Mouse (Mus musculus) bone marrow, adult 2 months (tissue): ENCODE results near the gene Pard3. TPM values are rescaled to one million over a fixed set of nuclear protein-coding genes. Genes with fewer than 3 reads are reported as not detected.

Experiments
- H3K27ac ChIP-seq: fragments of 200-500 bp; 2 replicates; pipeline ENCODE4 v1.5.1; 2012; ENCODE audit warnings: low read depth, mild to moderate bottlenecking, control low read depth, inconsistent platforms, low read length; ENCODE audit not compliant: control insufficient read depth, poor library complexity, insufficient read depth
- H3K4me1 ChIP-seq: fragments of 200-500 bp; 2 replicates; pipeline ENCODE4 v1.6.1; 2011; ENCODE audit warnings: low read length; ENCODE audit not compliant: control insufficient read depth, insufficient read depth
- H3K4me3 ChIP-seq: fragments of 200-500 bp; replicated peaks from 2 replicates; pipeline ENCODE3; 2011; ENCODE audit warnings: mild to moderate bottlenecking, low read depth, low read length, control low read depth; ENCODE audit not compliant: control insufficient read depth
- CTCF ChIP-seq: fragments of 200-500 bp; IDR thresholded peaks from 2 replicates; pipeline ENCODE4 v1.5.1; 2011; ENCODE audit warnings: low read length, control low read depth; ENCODE audit not compliant: control insufficient read depth, insufficient read depth
- POLR2A ChIP-seq: fragments of 200-500 bp; IDR thresholded peaks from 2 replicates; pipeline ENCODE4 v1.6.1; 2011; ENCODE audit warnings: low read depth, mild to moderate bottlenecking, control low read depth, low read length, borderline replicate concordance; ENCODE audit not compliant: control insufficient read depth
- WGBS: fragments of 180-500 bp; shearing (Covaris S2); methylation state at CpG from one replicate; pipeline ENCODE4 v1.1.7; 2018; 5-methylcytosine and 5-hydroxymethylcytosine counted together
- polyA plus RNA-seq: library from polyadenylated mRNA; stranded (reverse); fragments of >200 nt; gene quantifications from 2 replicates; pipeline ENCODE4 v1.2.4, GENCODE M21; 2011; ENCODE audit warnings: low replicate concordance; ENCODE audit not compliant: missing spikeins, insufficient read depth, insufficient read length

Pard3 gene
- polyA plus RNA-seq, 1 experiment = 3.8 TPM

GRCm38 (mm10) chr8:127264691-127265470 lies 201.2 kb downstream of the Pard3 start:
- no peak for TF ChIP-seq POLR2A
- TF ChIP-seq CTCF = no peak
- WGBS = 79% methylated on average over 8 of the region's 8 CpGs
- Histone ChIP-seq H3K27ac (no peak overlapping the region), H3K4me3 (no peak overlapping the region), H3K4me1 (no peaks in the 10 kb centered on the region)

GRCm38 (mm10) chr8:127266777-127267176 lies 203.1 kb downstream of the Pard3 start:
- H3K27ac ChIP-seq = no peak overlapping the region
- no peak overlapping the region for H3K4me3 ChIP-seq
- TF ChIP-seq POLR2A (no peak), CTCF (no peak)
- 83% methylated on average over 5 of the region's 5 CpGs for WGBS
- no peaks in the 10 kb centered on the region for H3K4me1 ChIP-seq

GRCm38 (mm10) chr8:127268239-127269024 lies 204.7 kb downstream of the Pard3 start:
- no peak overlapping the region for H3K27ac ChIP-seq
- H3K4me1 ChIP-seq = no peaks in the 10 kb centered on the region
- 58% methylated on average over 12 of the region's 12 CpGs for WGBS
- TF ChIP-seq POLR2A (no peak), CTCF (no peak)
- H3K4me3 ChIP-seq = no peak overlapping the region

DNA sequence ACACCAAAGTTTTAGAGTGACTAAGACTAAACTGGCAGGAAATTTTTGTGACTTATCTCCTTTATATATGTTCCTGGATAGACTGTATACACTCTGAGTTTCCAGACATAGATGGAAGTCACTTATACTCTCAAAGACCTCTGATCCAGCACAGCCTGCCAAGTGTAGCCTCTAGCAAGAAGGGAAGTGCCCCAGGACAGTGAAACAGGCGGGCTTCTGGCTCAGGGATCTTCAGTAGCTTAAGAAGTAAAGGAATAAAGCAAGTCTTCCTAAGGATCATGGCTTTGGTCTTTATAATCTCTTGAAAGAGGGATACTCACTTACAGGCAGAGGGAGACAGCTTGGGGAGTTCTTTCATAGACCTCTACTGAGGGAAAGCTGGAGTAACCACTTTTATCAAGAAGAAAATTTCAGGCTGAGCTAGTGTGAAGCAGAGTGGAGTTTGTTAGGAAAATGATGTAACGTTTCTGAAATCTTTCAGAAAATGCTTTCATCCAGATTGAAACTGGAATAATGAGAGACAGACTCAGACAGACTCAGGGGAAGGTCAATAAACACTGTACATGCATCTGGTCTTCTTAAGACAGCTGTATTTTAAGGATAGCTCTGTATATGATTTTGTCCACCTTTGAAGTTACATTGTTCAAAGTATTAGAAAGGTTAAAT lies 205.5 kb downstream of the Pard3 start:
- no peak overlapping the region for H3K4me3 ChIP-seq
- 55% methylated on average over 2 of the region's 2 CpGs for WGBS

DNA sequence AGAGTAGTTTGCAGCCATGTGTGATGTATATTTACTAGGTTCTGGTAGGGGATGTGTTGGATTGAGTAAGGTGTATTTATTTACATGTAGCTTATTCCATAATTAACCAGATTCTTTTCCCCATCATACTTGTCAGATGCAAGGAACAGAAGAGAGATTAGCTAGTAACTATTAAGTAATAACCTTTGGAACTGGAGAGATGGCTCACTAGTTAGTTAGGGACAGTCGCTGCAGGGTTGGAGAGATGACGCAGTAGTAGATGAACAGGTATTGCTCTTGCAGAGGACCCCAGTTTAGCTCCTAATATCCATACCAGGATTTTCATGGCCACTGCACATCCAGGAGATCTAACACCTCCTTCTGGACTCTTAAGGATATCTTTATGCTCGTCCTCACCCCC lies 207.5 kb downstream of the Pard3 start:
- no peak overlapping the region for H3K27ac ChIP-seq
- H3K4me1 ChIP-seq = no peaks in the 10 kb centered on the region
- H3K4me3 ChIP-seq = no peak overlapping the region
- WGBS = 77% methylated on average over 3 of the region's 3 CpGs
- TF ChIP-seq POLR2A = no peak
- no peak for TF ChIP-seq CTCF

More for the DNA sequence above, 205.5 kb downstream of the Pard3 start:
- TF ChIP-seq POLR2A (no peak), CTCF (no peak)
- Histone ChIP-seq H3K4me1 (no peaks in the 10 kb centered on the region), H3K27ac (no peak overlapping the region)

DNA sequence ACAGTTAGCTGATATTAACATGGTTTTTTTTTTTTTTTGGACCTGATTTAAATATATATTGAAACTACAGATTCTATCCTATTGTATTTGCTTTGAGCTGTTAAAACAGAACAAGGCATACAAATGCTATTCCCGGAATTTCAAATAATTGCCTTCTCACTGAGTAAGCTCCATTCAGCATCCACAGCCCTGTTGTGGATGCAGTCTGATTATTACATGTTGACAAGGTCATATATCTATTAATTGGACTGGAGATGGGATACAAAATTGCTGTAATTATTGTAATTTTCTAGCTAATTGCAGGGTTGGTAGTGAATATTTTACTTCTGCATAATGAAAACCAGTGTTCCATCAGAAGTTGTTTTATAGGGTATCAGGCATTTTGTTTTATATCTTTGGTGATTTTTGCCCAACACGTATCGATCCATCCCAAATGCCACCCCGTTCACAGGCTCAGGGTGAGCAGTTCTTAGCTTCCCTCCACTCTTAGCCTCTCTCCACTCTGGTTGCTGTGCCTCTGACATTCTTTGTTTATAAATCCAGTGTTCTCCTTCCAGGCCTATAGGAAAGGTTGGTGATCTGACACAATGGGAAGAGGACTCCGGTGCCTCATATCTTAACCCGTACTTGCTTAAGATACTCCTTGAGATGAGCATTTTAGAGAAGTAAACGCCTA lies 216.7 kb downstream of the Pard3 start:
- H3K4me3 ChIP-seq = no peak overlapping the region
- 88% methylated on average over 7 of the region's 7 CpGs for WGBS
- no peak for TF ChIP-seq POLR2A
- TF ChIP-seq CTCF = no peak

DNA sequence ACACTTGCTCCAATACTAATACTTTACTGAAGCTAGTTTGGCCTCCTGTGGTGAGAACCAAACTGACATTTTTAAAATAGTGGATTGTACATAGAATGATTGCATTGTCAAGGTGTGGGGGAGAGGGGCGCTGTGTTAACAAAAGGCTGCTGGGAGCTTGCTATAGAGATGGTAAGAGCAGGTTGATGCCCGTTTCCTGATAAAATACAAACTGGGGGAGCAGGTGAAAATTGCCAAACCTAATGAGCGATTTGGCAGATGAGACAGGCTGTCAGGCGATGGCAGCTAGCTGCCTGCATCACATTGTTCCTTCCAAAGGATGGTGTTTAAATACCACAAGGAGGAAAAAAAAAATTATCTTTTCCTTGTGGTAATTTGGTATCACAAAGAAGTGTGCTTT lies 217.3 kb downstream of the Pard3 start:
- Histone ChIP-seq H3K27ac (no peak overlapping the region), H3K4me1 (no peaks in the 10 kb centered on the region), H3K4me3 (no peak overlapping the region)
- TF ChIP-seq CTCF (no peak), POLR2A (no peak)
- 62% methylated on average over 4 of the region's 4 CpGs for WGBS

More for the DNA sequence above, 216.7 kb downstream of the Pard3 start:
- Histone ChIP-seq H3K4me1 (no peaks in the 10 kb centered on the region), H3K27ac (no peak overlapping the region)

- TF ChIP-seq CTCF = no peak
- Histone ChIP-seq H3K4me1 (no peaks in the 10 kb centered on the region), H3K4me3 (no peak overlapping the region), H3K27ac (no peak overlapping the region)
- WGBS = 74% methylated on average over 9 of the region's 9 CpGs
Measured at GRCm38 (mm10) chr8:127284462-127285216, 220.9 kb downstream of the Pard3 start.
